Mouse (Mus musculus): ENCODE data around the gene Aagab. TPM values are rescaled to one million over a fixed set of nuclear protein-coding genes. Genes with fewer than 3 reads are reported as not detected.

Gene Aagab
- total RNA-seq, 2 experiments from 2014 or later = 52.8 to 54.2 TPM

DNA sequence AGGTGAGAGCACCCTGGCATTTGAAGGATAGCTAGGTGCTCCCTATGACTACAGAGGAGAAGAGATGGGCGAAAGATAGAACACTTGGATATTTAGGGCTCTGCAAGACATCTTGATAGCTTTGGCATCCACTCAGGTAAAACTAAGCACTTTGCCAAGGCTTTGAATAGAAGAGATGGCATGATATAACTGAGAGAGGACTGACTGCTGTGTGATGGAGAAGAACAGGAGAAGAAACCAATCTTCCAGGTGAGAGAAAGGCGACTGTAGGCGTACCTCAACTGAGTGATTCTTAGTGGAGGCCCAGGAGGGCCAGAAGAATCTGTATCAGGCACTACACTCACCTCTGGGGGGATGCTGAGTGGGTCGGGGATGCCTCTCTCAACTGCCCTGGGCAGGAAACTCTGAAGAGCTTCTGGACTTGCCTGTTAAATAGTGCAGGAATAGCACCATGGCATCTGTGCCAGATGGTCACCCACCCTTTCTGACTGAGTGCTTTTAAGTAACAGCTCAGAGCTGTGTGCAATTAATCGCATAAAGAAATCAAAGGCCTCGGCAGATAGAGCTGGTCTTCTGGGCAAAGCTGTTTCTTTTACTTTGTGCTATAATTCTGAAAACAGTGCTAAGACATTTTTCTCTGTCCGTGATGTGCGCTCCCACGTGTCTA lies 22.8 kb downstream of the Aagab start:
- intact Hi-C loops (cut with DNase I) = no loop called here
- Histone ChIP-seq H3K4me3 (no peak overlapping the region), H3K27ac (peak overlapping the region; percentile 37)
- DNase-seq (ENCODE audit: extremely low spot score in 1 of 2, low spot score in 2 of 2) = no peak
- TF ChIP-seq CTCF (IDR thresholded peaks at IDR 0.05) = no peak

DNA sequence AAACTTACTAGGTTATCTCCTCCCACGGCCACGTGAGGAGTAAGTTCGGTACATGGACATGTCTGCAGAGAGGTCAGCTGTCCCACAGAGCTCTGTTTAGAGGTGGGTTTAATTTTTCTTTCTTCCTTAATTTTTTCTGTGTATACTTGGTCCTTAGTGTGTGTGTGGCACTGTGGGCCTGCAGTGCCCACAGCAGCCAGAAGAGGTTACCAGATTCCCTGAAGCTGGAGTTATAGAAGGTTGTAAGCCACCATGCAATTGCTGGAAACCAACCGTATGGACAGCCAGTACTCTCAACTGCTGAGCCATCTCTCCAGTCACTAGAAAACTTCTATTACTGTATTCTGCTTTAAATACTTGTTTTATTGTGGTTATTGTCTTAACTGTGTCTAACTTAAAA lies 29.6 kb downstream of the Aagab start:
- Histone ChIP-seq H3K4me3 (no peak overlapping the region), H3K27ac (0 out of 2 replicates have a peak overlapping the region, but pooled peaks have one; percentile 48)
- no peak for DNase-seq (ENCODE audit: extremely low spot score in 1 of 2, low spot score in 2 of 2)
- peak; percentile 43 for TF ChIP-seq CTCF (IDR thresholded peaks at IDR 0.05)
- intact Hi-C loops (cut with DNase I) = loop anchor here (5.0 kb wide), 1 partner anchor 125 kb away; the partner anchor contains the start of gene Smad3

DNA sequence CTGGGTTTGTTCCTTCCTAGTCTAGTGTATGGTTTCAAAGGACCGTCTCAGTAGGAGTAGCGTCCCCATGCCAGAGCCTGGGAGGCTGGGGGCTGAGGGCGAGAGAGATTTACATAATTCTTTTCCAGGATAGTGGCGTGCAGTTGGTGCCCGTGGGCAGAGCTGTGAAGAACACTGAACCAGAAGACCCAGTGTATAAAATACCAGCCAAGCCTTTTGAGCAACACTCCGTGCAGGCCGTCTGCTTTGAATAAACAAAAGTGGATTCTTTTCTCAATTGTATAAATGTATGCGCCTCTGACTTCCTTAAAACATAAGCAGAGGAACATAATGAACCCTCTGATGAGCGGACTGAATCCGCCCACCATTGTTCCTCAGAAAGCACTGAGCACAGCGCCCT lies 30.5 kb downstream of the Aagab start:
- intact Hi-C loops (cut with DNase I) = loop anchor here (5.0 kb wide), 1 partner anchor 124 kb away; the partner anchor contains the start of gene Smad3
- peak in 1 of 2 experiments; percentile 56 for DNase-seq (ENCODE audit: extremely low spot score in 1 of 2, low spot score in 2 of 2)
- no peak overlapping the region for H3K4me3 ChIP-seq
- TF ChIP-seq CTCF (IDR thresholded peaks at IDR 0.05) = no peak; the same call in 1 of the 2 replicates
- H3K27ac ChIP-seq = peak overlapping the region; percentile 65; the same call in 1 of the 2 replicates

DNA sequence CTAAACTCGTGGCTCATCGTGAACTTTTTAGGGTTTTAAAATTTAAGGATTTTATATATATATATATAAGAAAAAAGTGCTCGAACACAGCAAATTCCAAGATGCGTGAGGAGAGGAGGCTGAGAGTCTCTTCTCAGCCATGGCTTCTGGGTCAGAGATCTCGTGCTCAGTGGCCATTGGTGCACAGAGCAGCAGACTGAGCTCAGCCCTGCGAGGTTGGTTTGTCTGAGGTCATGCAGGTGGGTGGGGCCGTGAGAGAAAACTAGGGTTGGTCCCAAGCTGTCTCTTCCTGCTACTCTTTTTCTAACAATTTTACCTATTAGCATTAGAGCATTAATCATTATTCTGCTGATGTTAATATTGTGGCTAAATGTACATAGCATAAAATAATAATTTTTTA lies 30.9 kb downstream of the Aagab start:
- intact Hi-C loops (cut with DNase I) = loop anchor here (5.0 kb wide), 1 partner anchor 124 kb away; the partner anchor contains the start of gene Smad3
- TF ChIP-seq CTCF (IDR thresholded peaks at IDR 0.05) = no peak
- Histone ChIP-seq H3K4me3 (no peak overlapping the region), H3K27ac (peak overlapping the region; percentile 65; the same call in 1 of the 2 replicates)
- DNase-seq (ENCODE audit: extremely low spot score in 1 of 2, low spot score in 2 of 2) = no peak

DNA sequence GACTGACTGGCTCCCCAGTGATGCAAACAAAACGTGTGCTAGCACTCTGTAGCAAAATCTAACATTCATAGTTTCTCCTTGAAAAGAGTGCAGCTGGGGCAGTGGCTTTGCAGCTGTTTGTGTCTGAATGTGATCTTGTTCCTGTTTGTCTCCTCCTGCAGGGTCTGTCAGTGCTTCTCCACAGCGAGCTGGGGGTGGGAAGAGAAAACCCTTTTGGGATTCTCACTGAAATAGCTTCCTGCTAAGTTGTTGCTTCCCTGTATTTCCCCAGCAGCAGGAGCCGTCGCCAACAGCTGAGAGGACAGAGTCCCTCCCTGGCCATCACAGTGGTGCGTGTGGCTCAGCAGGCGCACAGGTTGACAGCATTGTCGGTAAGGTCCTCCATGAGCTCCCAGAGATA lies 33.7 kb downstream of the Aagab start:
- no peak for DNase-seq (ENCODE audit: extremely low spot score in 1 of 2, low spot score in 2 of 2)
- intact Hi-C loops (cut with DNase I) = no loop called here

DNA sequence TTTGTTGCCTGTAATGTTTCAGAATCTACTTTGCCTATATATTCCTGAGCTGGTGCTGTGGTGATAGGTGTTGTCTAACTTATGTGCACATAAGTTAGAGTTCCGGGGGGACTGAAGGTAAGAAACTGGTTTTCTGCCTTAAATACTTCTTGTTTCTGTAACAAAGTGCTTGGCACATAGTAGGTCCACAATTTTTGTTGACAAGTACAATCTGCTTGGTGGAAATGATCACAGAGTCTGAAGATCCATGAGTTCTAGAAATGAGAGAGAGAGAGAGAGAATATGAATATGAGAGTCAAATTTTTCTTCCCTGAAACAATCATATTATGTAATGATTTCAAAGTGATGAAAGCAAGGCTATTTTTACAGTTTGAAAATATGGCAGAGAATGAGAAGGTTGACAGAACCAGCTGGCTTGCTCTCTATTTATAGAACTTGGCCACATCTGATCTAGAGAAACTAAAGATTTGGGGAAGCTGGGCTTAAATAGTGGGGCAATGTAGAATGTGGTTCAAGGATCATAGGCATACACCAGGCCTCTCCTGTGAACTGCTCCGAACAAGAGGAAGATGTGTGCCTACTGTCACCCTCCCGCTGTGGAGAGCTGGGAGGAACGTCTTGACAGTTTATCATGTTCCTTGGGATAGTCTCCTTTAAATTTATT lies 39.7 kb downstream of the Aagab start:
- DNase-seq (ENCODE audit: extremely low spot score in 1 of 2, low spot score in 2 of 2) = no peak
- Histone ChIP-seq H3K27ac (peak overlapping the region; percentile 89), H3K4me3 (no peak overlapping the region)
- intact Hi-C loops (cut with DNase I) = no loop called here
- no peak for TF ChIP-seq CTCF (IDR thresholded peaks at IDR 0.05)

More for the DNA sequence above, 33.7 kb downstream of the Aagab start:
- no peak overlapping the region for H3K4me3 ChIP-seq
- H3K27ac ChIP-seq = peak overlapping the region; percentile 42; the same call in 1 of the 2 replicates
- TF ChIP-seq CTCF (IDR thresholded peaks at IDR 0.05) = no peak

DNA sequence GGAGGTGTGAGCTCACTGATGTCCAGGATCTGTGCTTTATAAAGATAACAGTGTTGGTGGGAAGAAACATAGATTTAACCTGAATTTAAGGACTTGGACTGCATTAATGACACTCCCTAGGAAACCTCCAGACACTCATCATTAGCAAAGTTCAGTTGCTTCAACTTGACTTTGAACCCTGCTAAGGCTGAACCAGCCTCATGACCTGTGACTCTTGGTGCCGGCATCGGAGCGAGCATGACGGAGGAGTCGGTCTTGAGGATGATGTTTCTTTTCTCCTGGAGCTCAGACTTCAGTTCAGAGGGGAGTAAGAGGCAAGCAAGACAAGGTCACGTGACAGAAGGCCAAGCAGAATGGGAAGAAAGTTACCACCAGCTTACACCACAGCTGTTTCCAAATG lies 41.6 kb downstream of the Aagab start:
- intact Hi-C loops (cut with DNase I) = no loop called here
- Histone ChIP-seq H3K4me3 (no peak overlapping the region), H3K27ac (0 out of 2 replicates have a peak overlapping the region, but pooled peaks have one; percentile 21)
- no peak for DNase-seq (ENCODE audit: extremely low spot score in 1 of 2, low spot score in 2 of 2)
- no peak for TF ChIP-seq CTCF (IDR thresholded peaks at IDR 0.05)

DNA sequence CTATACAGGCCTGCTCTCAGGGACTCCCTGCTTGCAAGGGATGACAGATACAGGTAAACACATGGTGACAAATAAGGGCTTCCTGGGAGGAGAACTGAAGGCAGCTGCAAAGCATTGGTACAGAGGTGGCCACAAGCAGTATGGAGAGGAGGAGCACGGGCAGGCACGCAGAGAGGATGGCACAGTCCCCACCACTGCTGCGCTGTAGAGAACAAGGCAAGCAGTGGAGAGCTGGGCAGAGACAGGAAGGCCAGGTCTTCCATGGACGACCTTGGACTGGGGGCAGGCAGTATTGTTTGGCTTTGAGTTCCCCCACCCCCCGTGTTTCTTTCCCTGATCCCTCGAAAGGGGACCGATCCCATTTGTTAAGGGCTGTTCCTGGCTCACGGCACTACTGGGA lies 42.6 kb downstream of the Aagab start:
- DNase-seq (ENCODE audit: extremely low spot score in 1 of 2, low spot score in 2 of 2) = no peak
- intact Hi-C loops (cut with DNase I) = no loop called here
- no peak overlapping the region for H3K27ac ChIP-seq
- no peak for TF ChIP-seq CTCF (IDR thresholded peaks at IDR 0.05)
- no peak overlapping the region for H3K4me3 ChIP-seq

DNA sequence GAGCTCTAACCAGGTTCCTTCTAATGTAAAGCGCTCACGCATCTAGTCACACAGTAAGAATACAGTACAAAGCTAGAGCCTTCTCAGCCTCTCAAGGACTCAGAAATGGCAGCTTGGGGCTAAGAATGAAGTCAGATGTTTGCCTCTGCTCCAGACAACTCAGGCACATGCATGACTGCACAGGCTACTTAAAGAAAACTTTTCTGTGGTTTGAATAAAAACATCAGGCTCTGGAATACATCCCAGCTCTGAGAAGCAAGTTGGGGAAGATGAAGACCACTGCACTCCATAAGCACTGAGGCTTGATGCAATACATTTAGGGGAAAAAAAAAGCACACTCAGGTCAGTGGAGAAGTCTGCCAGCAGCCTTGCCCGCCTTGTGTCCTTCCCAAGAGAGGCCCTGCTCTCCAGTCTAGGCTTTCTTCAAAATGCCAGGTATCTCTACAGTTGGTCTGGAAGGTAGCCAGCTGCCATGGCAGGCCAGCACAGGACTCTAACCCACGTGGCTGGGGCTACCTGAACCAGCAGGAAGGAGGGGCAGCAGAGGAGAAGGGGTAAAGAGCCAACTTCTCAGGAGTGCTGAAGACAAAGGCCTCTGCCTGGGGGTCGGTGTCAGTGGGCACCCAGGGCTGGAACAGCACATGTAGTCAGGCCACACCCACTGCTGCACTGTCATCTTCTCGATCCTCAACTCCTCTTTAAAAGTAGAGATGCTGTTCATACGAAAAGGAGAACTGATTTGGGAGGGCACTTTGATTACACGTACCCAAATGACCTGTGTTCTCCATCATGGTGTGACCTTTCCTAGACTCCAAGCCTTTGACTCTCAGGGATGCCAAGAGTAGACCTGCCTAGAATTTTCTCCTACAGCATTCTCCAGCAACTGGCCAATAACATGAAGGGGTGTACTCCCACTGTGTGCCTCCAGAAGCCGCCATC lies 45.4 kb downstream of the Aagab start:
- peak overlapping the region; percentile 76 for H3K27ac ChIP-seq
- intact Hi-C loops (cut with DNase I) = no loop called here
- no peak overlapping the region for H3K4me3 ChIP-seq
- DNase-seq (ENCODE audit: extremely low spot score in 1 of 2, low spot score in 2 of 2) = no peak
- TF ChIP-seq CTCF (IDR thresholded peaks at IDR 0.05) = no peak; the same call in 1 of the 2 replicates

DNA sequence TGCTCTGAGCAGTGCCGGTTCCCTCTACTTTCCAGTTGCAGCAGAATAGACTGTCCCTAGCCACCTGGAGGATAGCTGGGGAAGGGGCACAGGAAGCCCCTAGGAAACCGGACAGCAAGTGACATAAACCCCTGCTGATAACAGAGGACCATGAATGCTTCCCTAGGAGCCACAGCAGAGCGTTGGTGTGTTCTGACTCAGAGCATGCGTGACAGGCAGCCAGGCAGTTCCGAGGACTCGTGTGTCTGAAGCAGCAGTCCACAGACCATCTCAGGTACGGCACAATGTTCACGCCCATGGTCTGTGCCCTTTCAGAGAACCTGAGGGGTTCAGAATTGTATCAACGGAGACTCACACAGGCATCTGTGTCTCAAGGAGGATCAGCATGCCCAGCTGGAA lies 46.1 kb downstream of the Aagab start:
- no peak for DNase-seq (ENCODE audit: extremely low spot score in 1 of 2, low spot score in 2 of 2)
- peak overlapping the region; percentile 76 for H3K27ac ChIP-seq
- intact Hi-C loops (cut with DNase I) = no loop called here
- no peak overlapping the region for H3K4me3 ChIP-seq
- no peak for TF ChIP-seq CTCF (IDR thresholded peaks at IDR 0.05)

DNA sequence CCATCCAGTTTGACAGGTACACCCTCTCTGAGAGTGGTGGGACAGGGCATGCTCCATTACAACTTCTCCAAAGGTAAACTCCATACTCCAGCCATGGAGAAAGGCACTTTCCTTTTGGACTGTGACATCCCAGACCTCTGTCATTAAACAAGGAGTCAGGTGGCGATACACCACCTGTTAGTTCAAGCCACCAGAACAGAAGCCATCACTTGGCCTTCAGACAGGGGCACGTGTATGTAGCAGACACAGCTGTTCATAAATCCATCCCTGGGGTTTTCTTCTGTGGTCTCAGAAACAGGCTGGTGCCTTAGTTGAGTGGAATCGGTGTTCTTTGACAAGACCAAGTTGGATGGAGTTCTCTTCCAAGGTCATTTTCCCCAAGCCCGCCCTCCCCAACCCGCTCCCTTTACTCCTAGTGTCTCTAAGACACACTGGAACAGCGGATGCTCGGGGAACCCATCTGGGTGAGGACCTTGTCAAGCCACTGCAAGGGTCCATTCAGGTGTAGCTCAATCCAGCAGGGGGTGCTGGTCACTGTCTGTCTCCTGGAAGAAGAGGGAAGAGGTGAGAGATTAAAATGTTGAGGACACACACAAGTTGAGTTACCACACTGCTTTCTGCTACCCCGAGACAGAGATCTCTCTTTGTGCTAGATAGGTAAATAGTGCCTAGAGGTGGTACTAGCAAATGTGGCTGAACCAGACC lies 47.5 kb downstream of the Aagab start:
- intact Hi-C loops (cut with DNase I) = loop anchor here (1.0 to 5.0 kb wide), 2 partner anchors 107 to 194 kb away; partner anchors contain the start of gene Smad3
- no peak for DNase-seq (ENCODE audit: extremely low spot score in 1 of 2, low spot score in 2 of 2)
- no peak overlapping the region for H3K4me3 ChIP-seq
- H3K27ac ChIP-seq = peak overlapping the region; percentile 79; the same call in 1 of the 2 replicates
- peak; percentile 50 for TF ChIP-seq CTCF (IDR thresholded peaks at IDR 0.05)

Measured in left cerebral cortex, adult 2 months (tissue).